In the genomic region with DNA sequence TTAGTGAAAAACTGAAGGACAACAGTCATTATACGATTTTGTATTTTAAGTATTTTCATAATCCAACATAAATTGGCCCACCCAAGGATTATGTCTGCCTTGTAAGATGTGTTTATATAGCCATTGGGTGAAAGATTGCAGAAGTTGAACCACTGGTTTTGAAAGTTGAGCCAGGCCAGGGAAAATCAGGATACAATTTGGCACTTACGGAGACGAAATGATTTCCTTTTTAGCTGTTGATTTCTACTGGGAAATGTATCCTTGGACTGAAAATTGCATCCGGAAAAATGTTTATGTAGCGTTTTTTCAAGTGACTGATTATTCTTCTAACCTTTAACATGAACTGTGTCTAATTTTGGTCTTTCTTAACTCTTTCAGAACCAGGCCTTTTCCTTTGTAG, we compare ENCODE assay signal across 18 mouse cellular contexts.
DNase-seq lines count a peak whose midpoint lies in the region; ATAC-seq and TF ChIP-seq lines count a peak whose summit lies in the region.
"Had no signal": no experiment of that assay in that cellular context is flagged by ENCODE, and none has a peak within 500 bp of the region (broad histone marks: within the 10 kb centered on the region; RNA-seq: fewer than 3 reads in every experiment).

No protein-coding gene starts in this region.

- H3K4me2 ChIP-seq in limb, embryonic 13.5 days (replicated peaks), result no peak overlapping the region
- H3K4me2 ChIP-seq in midbrain, embryonic 11.5 days, result no peak overlapping the region
- H3K4me2 ChIP-seq: limb, embryonic 15.5 days had no signal

- no peak overlapping the region for H3K4me3 ChIP-seq in kidney, adult 2 months (ENCODE audit: insufficient read depth, low read depth, low read length)
- no peak overlapping the region for H3K4me3 ChIP-seq in limb, embryonic 13.5 days
- no peak overlapping the region for H3K4me3 ChIP-seq in limb, embryonic 10.5 days
- H3K4me3 ChIP-seq in midbrain, embryonic 11.5 days (ENCODE audit: low read depth, low read length), result no peak overlapping the region
- no peak overlapping the region for H3K4me3 ChIP-seq in midbrain, embryonic 10.5 days
- H3K4me3 ChIP-seq: layer of hippocampus, adult 2 months; limb, embryonic 15.5 days had no signal

- H3K9me3 ChIP-seq in limb, embryonic 13.5 days, result no peaks in the 10 kb centered on the region
- no peaks in the 10 kb centered on the region for H3K9me3 ChIP-seq in limb, embryonic 10.5 days (replicated peaks)
- H3K9me3 ChIP-seq in midbrain, embryonic 11.5 days (ENCODE audit: control insufficient read depth, low read length), result no peaks in the 10 kb centered on the region
- H3K9me3 ChIP-seq in midbrain, embryonic 10.5 days (replicated peaks), result no peaks in the 10 kb centered on the region
- H3K9me3 ChIP-seq: limb, embryonic 15.5 days had no signal

- no peak overlapping the region for H3K9ac ChIP-seq in limb, embryonic 13.5 days
- H3K9ac ChIP-seq in midbrain, embryonic 11.5 days (ENCODE audit: low read length), result no peak overlapping the region
- H3K9ac ChIP-seq: limb, embryonic 15.5 days; liver, postnatal 0 days had no signal

- DNase-seq in kidney, adult 2 months, result peak; percentile 49
- no peak for DNase-seq in kidney, adult 18-20 months
- DNase-seq in limb, embryonic 10.5 days (ENCODE audit: low spot score), result no peak
- peak; percentile 45 for DNase-seq in midbrain, embryonic 11.5 days (ENCODE audit: low spot score, missing footprints)
- no peak for DNase-seq in midbrain, embryonic 10.5 days (ENCODE audit: low spot score)
- no peak for DNase-seq in layer of hippocampus, adult 11-12 months (ENCODE audit: low spot score)
- DNase-seq: B cell, adult 2 months; cerebellum, adult 11-12 months; cerebellum, postnatal 14 days; gastrocnemius, postnatal 10 days; layer of hippocampus, postnatal 36 days; liver, postnatal 0 days; right cerebral cortex, postnatal 14 days; thymus, adult 2 months had no signal

- no peaks in the 10 kb centered on the region for H3K27me3 ChIP-seq in kidney, adult 2 months (replicated peaks; ENCODE audit: control insufficient read depth, insufficient read depth, low read length)
- no peaks in the 10 kb centered on the region for H3K27me3 ChIP-seq in limb, embryonic 13.5 days
- H3K27me3 ChIP-seq in limb, embryonic 10.5 days (ENCODE audit: low read depth, poor library complexity, severe bottlenecking), result peaks cover 49% of the 10 kb centered on the region
- no peaks in the 10 kb centered on the region for H3K27me3 ChIP-seq in midbrain, embryonic 11.5 days (ENCODE audit: control insufficient read depth, insufficient read depth, low read length)
- no peaks in the 10 kb centered on the region for H3K27me3 ChIP-seq in midbrain, embryonic 10.5 days (ENCODE audit: low read depth, poor library complexity, severe bottlenecking)
- H3K27me3 ChIP-seq: limb, embryonic 15.5 days had no signal

- peaks cover 8% of the 10 kb centered on the region for H3K4me1 ChIP-seq in kidney, adult 2 months (ENCODE audit: control insufficient read depth, insufficient read depth, low read length)
- peaks cover 45% of the 10 kb centered on the region for H3K4me1 ChIP-seq in limb, embryonic 13.5 days
- H3K4me1 ChIP-seq in limb, embryonic 10.5 days, result peaks cover 24% of the 10 kb centered on the region
- no peaks in the 10 kb centered on the region for H3K4me1 ChIP-seq in midbrain, embryonic 11.5 days (ENCODE audit: control insufficient read depth, insufficient read depth, low read length)
- peaks cover 2% of the 10 kb centered on the region; the same call in 1 of the 2 replicates for H3K4me1 ChIP-seq in midbrain, embryonic 10.5 days

- no peak overlapping the region for H3K27ac ChIP-seq in kidney, adult 2 months (ENCODE audit: insufficient read depth, low read depth, low read length)
- peak overlapping the region; percentile 28; the same call in 1 of the 2 replicates for H3K27ac ChIP-seq in limb, embryonic 13.5 days
- H3K27ac ChIP-seq in limb, embryonic 10.5 days, result no peak overlapping the region
- no peak overlapping the region for H3K27ac ChIP-seq in midbrain, embryonic 11.5 days (ENCODE audit: low read depth, low read length)
- H3K27ac ChIP-seq in midbrain, embryonic 10.5 days (replicated peaks), result no peak overlapping the region
- H3K27ac ChIP-seq: layer of hippocampus, adult 2 months; limb, embryonic 15.5 days had no signal

- WGBS in kidney, adult 2 months, result 44% methylated on average over 5 of the region's 5 CpGs
- 46% methylated on average over 5 of the region's 5 CpGs for WGBS in limb, embryonic 13.5 days
- WGBS in limb, embryonic 10.5 days, result 78% methylated on average over 5 of the region's 5 CpGs
- 84% methylated on average over 5 of the region's 5 CpGs for WGBS in midbrain, embryonic 11.5 days
- WGBS in midbrain, embryonic 10.5 days, result 86% methylated on average over 5 of the region's 5 CpGs

- no peaks in the 10 kb centered on the region for H3K36me3 ChIP-seq in kidney, adult 2 months (ENCODE audit: control insufficient read depth, insufficient read depth, low read length)
- H3K36me3 ChIP-seq in limb, embryonic 13.5 days, result no peaks in the 10 kb centered on the region
- no peaks in the 10 kb centered on the region for H3K36me3 ChIP-seq in limb, embryonic 10.5 days
- no peaks in the 10 kb centered on the region for H3K36me3 ChIP-seq in midbrain, embryonic 11.5 days (ENCODE audit: control insufficient read depth, insufficient read depth, low read length)
- H3K36me3 ChIP-seq in midbrain, embryonic 10.5 days, result no peaks in the 10 kb centered on the region
- H3K36me3 ChIP-seq: limb, embryonic 15.5 days had no signal

- TF ChIP-seq CTCF in kidney, adult 2 months (conservative IDR thresholded peaks at IDR 0.05; ENCODE audit: insufficient read depth, insufficient read length, low read depth, low read length), result no peak

- no peak for TF ChIP-seq POLR2A in kidney, adult 2 months (IDR thresholded peaks at IDR 0.05; ENCODE audit: low read depth, low read length)

- no peak for ATAC-seq in limb, embryonic 13.5 days (ENCODE audit: low FRiP score, low read depth)
- ATAC-seq in midbrain, embryonic 11.5 days (ENCODE audit: low FRiP score), result no peak
- ATAC-seq: hindbrain, embryonic 16.5 days; liver, postnatal 0 days had no signal

Comparison
In these comparisons a context has a peak if more than half of its experiments do, and no peak if none do; other contexts are left out.
1. DNase-seq: peak in kidney, adult 2 months (single experiment) and midbrain, embryonic 11.5 days (single experiment); none in kidney, adult 18-20 months (single experiment), limb, embryonic 10.5 days (single experiment), midbrain, embryonic 10.5 days (single experiment) and layer of hippocampus, adult 11-12 months (single experiment).